Mouse (Mus musculus) myocyte (in vitro differentiated cells): ENCODE data around the gene Ccn6. TPM values are rescaled to one million over a fixed set of nuclear protein-coding genes. Genes with fewer than 3 reads are reported as not detected.
A peak's percentile ranks its signal among the peaks of the same experiment; 100 is the strongest.

Experiments used
- H3K27me3 ChIP-seq: one replicate; pipeline ENCODE4 v1.6.1; 2011; ENCODE audit not compliant: control insufficient read depth, insufficient read depth, insufficient read length
- H3K36me3 ChIP-seq: one replicate; pipeline ENCODE4 v1.6.1; 2011; ENCODE audit not compliant: control insufficient read depth, insufficient read depth
- H3K4me2 ChIP-seq: one replicate; pipeline ENCODE4 v1.6.1; 2011; ENCODE audit warnings: low read depth, control low read depth
- H3K4me3 ChIP-seq: one replicate; pipeline ENCODE4 v1.5.1; 2011; ENCODE audit warnings: mild to moderate bottlenecking, control low read depth, moderate library complexity
- H3K79me2 ChIP-seq: one replicate; pipeline ENCODE4 v1.6.1; 2011; ENCODE audit not compliant: control insufficient read depth, insufficient read depth
- H3ac ChIP-seq: one replicate; pipeline ENCODE4 v1.6.1; 2011; ENCODE audit not compliant: control insufficient read depth, insufficient read length
- CEBPB ChIP-seq: IDR thresholded peaks from 2 replicates; pipeline ENCODE4 v1.6.1; 2011; ENCODE audit warnings: mild to moderate bottlenecking, moderate library complexity; ENCODE audit not compliant: poor library complexity, insufficient read depth, severe bottlenecking
- E2F4 ChIP-seq: IDR thresholded peaks from one replicate; pipeline ENCODE4 v1.6.1; 2011; ENCODE audit warnings: mild to moderate bottlenecking, control low read depth, moderate library complexity; ENCODE audit not compliant: insufficient read depth
- MAX ChIP-seq: IDR thresholded peaks from one replicate; pipeline ENCODE4 v1.6.1; 2011; ENCODE audit warnings: low read depth, mild to moderate bottlenecking, control low read depth
- MYOD1 ChIP-seq, 3 experiments: IDR thresholded peaks; one replicate each; pipeline ENCODE4 v1.6.1; 2011; ENCODE audit warnings: control low read depth in 2 of 3, low read depth in 2 of 3, mild to moderate bottlenecking in 2 of 3, moderate library complexity in 1 of 3; ENCODE audit not compliant: insufficient read length in 2 of 3, control insufficient read depth in 1 of 3
- MYOG ChIP-seq, 3 experiments: IDR thresholded peaks; one replicate each; pipeline ENCODE4 v1.6.1; 2011; ENCODE audit warnings: control low read depth in 2 of 3, low read depth in 2 of 3, mild to moderate bottlenecking in 2 of 3; ENCODE audit not compliant: insufficient read length in 2 of 3, control insufficient read depth in 1 of 3, insufficient read depth in 1 of 3
- POLR2A ChIP-seq: IDR thresholded peaks from one replicate; pipeline ENCODE4 v1.6.1; 2011; ENCODE audit warnings: low read depth, mild to moderate bottlenecking, control low read depth, moderate library complexity; ENCODE audit not compliant: insufficient read length
- POLR2AphosphoS2 ChIP-seq: IDR thresholded peaks from one replicate; pipeline ENCODE4 v1.6.1; 2011; ENCODE audit warnings: low read depth, control low read depth; ENCODE audit not compliant: insufficient read length
- REST ChIP-seq: IDR thresholded peaks from one replicate; pipeline ENCODE4 v1.6.1; 2011; ENCODE audit warnings: mild to moderate bottlenecking, control low read depth, moderate library complexity; ENCODE audit not compliant: insufficient read depth, insufficient read length
- SRF ChIP-seq: IDR thresholded peaks from one replicate; pipeline ENCODE4 v1.6.1; 2011; ENCODE audit warnings: low read depth; ENCODE audit not compliant: control insufficient read depth, insufficient read length
- TCF12 ChIP-seq: IDR thresholded peaks from one replicate; pipeline ENCODE4 v1.6.1; 2011; ENCODE audit warnings: mild to moderate bottlenecking, control low read depth; ENCODE audit not compliant: poor library complexity, insufficient read depth, severe bottlenecking
- TCF3 ChIP-seq: IDR thresholded peaks from one replicate; pipeline ENCODE4 v1.6.1; 2011; ENCODE audit warnings: low read depth, control low read depth; ENCODE audit not compliant: insufficient read length
- USF1 ChIP-seq: IDR thresholded peaks from one replicate; pipeline ENCODE4 v1.6.1; 2011; ENCODE audit warnings: low read depth, mild to moderate bottlenecking, control low read depth, moderate library complexity
- polyA plus RNA-seq: library from polyadenylated mRNA; unstranded; fragments of >200 nt; fragmentation: generic; extraction: Trizol; gene quantifications from one replicate; pipeline ENCODE4 v1.2.1, GENCODE M21; 2012; ENCODE audit warnings: missing spikeins

Ccn6 gene
- polyA plus RNA-seq, result not detected

DNA sequence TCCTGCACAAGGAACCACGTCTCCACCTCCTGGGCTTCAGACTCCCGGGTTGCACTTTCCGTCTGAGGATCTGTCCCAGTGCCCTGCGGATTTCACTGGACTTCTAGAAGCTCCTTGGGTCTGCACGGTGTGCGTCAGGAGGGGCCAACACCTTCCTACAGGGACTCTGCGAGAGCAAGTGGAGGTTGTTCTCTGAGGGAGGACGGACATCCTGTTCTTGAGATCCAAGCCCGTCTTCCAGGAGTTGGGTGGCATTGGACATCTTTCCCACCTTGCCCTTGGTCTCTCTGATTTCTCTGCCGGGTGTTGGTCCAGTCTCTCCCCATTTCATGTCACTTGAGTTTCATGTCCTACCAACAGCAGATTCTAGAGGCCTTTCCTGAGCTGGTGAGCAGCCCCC lies at the start of gene Ccn6:
TSS of gene Ccn6 (minus strand) at position 101 of the 400 bp plus-strand sequence.
- H3K4me2 ChIP-seq, result peak within 1 kb of the TSS; percentile 12
- H3ac ChIP-seq, result no peak within 1 kb of the TSS
- no peaks in the 10 kb centered on the region for H3K79me2 ChIP-seq
- TF ChIP-seq USF1 (no peak), POLR2AphosphoS2 (no peak), E2F4 (no peak), MAX (no peak), POLR2A (no peak), TCF12 (no peak), MYOD1 (IDR thresholded peaks at IDR 0.05; ENCODE audit: control insufficient read depth in 1 of 3, insufficient read length in 2 of 3, low read depth in 2 of 3) (no peak), REST (no peak), SRF (no peak), CEBPB (no peak), MYOG (IDR thresholded peaks at IDR 0.05; ENCODE audit: control insufficient read depth in 1 of 3, insufficient read depth in 1 of 3, insufficient read length in 2 of 3, low read depth in 2 of 3) (no peak), TCF3 (no peak)
- no peak within 1 kb of the TSS for H3K4me3 ChIP-seq
- H3K27me3 ChIP-seq, result no peaks in the 10 kb centered on the region
- no peaks in the 10 kb centered on the region for H3K36me3 ChIP-seq

DNA sequence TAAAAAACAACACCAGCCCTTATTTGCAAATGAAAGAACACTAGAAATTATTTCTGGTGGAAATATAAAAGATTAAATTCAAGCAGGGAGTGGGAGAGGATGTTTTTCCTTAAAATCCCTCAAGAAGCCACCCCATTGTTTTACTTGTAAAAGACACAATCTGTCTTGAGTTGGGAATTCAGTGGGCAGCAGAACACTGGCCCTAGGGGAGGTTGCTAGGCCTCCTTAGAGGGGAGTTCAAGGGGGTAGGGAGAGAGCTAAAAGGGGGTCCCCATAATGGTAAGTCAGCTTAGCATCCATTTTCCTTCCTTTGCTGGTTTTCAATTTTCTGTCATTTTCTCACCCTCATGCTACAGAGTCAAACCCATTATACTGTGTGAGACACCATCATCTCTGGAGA lies 46.4 kb upstream of the Ccn6 start:
- H3K36me3 ChIP-seq, result no peaks in the 10 kb centered on the region
- H3K4me2 ChIP-seq, result no peak overlapping the region
- H3ac ChIP-seq, result no peak overlapping the region
- H3K79me2 ChIP-seq, result no peaks in the 10 kb centered on the region
- TF ChIP-seq MAX (no peak), USF1 (no peak), TCF12 (no peak), E2F4 (no peak), POLR2A (no peak), TCF3 (no peak)
- H3K27me3 ChIP-seq, result no peaks in the 10 kb centered on the region
- no peak overlapping the region for H3K4me3 ChIP-seq

DNA sequence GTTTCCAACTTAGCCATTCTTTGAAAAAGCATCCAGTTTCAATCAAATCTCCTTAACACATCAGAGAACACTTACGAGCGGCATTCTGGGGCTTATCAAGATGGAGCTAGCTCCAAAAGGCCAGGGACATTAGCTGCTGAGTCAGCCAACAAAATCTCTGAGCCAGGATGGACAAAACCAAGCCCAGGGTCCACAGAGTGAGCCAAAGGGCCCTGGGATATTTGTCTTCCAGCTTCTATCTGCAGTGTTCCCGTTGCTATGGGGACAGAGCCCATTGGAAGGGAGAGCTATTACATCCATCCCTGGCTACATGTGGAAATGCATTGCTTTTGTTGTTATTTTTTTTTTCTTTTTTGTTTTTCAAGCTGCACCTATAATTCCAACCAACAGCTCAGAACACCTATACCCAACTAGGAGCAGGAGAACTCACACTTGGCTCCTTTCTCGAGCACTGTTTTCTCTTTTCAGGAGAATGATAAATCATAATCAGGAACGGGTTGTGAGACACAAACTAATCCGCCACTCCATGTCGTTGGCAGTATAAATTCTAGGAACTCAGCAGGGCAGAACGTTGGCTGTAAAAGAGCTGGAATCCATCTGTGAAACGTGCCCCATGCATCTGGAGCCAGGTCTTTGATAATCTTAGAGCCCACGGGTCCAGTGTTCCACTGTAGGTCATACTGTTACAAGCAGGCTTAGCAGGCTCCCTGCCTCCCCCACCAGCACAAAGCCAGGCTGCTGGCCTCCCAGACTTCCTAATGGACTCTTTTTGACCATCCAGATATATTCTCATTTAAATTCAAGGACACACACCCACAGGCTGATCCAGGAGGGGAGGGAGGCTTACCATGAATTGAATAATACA lies 45.8 kb upstream of the Ccn6 start:
- Histone ChIP-seq H3K27me3 (no peaks in the 10 kb centered on the region), H3K4me2 (no peak overlapping the region), H3ac (no peak overlapping the region), H3K4me3 (no peak overlapping the region), H3K79me2 (no peaks in the 10 kb centered on the region), H3K36me3 (no peaks in the 10 kb centered on the region)
- TF ChIP-seq TCF12, result no peak
- TF ChIP-seq POLR2A, result no peak
- no peak for TF ChIP-seq POLR2AphosphoS2
- no peak for TF ChIP-seq REST
- no peak for TF ChIP-seq CEBPB
- TF ChIP-seq MAX, result no peak
- no peak for TF ChIP-seq E2F4
- TF ChIP-seq MYOD1 (IDR thresholded peaks at IDR 0.05; ENCODE audit: control insufficient read depth in 1 of 3, insufficient read length in 2 of 3, low read depth in 2 of 3), result no peak
- no peak for TF ChIP-seq USF1
- no peak for TF ChIP-seq SRF
- TF ChIP-seq TCF3, result no peak
- no peak for TF ChIP-seq MYOG (IDR thresholded peaks at IDR 0.05; ENCODE audit: control insufficient read depth in 1 of 3, insufficient read depth in 1 of 3, insufficient read length in 2 of 3, low read depth in 2 of 3)

DNA sequence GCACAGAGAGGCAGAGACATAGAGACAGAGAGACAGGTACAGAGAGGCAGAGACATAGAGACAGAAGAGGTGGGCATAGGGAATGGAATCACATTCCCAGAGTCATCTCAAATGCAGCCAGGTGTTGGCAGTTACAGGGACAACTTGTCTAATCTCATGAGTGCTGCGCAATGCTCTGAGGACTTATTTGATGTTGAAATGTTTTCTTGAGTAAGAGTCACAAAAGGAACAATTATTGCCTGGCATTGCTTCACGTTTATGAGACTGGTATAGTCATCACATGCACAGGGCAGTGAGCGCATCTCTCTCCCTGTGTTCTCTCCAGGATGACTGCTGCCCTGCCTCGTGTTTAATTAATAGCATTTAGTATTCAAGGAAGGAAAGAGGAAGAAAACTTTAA lies 45.1 kb upstream of the Ccn6 start:
- no peaks in the 10 kb centered on the region for H3K36me3 ChIP-seq
- no peak overlapping the region for H3K4me3 ChIP-seq
- no peaks in the 10 kb centered on the region for H3K79me2 ChIP-seq
- no peaks in the 10 kb centered on the region for H3K27me3 ChIP-seq
- H3K4me2 ChIP-seq, result no peak overlapping the region
- no peak overlapping the region for H3ac ChIP-seq
- TF ChIP-seq POLR2A (no peak), SRF (no peak), MYOD1 (IDR thresholded peaks at IDR 0.05; ENCODE audit: control insufficient read depth in 1 of 3, insufficient read length in 2 of 3, low read depth in 2 of 3) (no peak), MAX (no peak), TCF3 (no peak), USF1 (no peak), E2F4 (no peak), REST (no peak), POLR2AphosphoS2 (no peak), CEBPB (no peak), MYOG (IDR thresholded peaks at IDR 0.05; ENCODE audit: control insufficient read depth in 1 of 3, insufficient read depth in 1 of 3, insufficient read length in 2 of 3, low read depth in 2 of 3) (no peak), TCF12 (no peak)

DNA sequence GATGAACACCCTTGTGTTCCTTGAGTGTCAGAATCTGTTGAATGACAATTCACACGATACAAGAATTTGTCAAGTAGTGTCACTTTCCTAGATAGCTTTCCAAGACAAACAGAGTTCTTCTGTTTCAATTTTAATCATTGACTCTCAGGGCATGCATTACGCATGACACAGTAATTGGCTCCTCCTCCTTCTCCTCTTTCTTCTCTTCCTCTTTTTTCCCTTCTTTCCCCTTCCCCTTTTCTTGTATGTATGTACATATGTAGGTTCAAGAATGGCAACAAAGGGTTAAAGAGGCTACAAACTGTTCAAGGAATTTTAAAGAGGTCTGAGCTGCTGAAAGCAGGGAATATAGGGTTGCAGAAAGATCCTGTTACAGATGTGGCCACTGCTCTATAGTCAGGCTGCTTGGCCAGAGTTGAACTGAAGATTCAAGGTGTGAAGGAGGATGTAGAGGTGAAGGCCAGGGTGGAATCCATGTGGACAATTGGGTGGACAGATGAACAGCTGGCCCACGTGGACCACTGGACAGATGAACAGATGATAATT lies 43.8 kb upstream of the Ccn6 start:
- no peaks in the 10 kb centered on the region for H3K79me2 ChIP-seq
- H3K4me2 ChIP-seq, result no peak overlapping the region
- H3K27me3 ChIP-seq, result no peaks in the 10 kb centered on the region
- H3ac ChIP-seq, result no peak overlapping the region
- TF ChIP-seq USF1 (no peak), CEBPB (no peak), MAX (no peak), MYOG (IDR thresholded peaks at IDR 0.05; ENCODE audit: control insufficient read depth in 1 of 3, insufficient read depth in 1 of 3, insufficient read length in 2 of 3, low read depth in 2 of 3) (no peak), SRF (no peak), TCF3 (no peak), TCF12 (no peak)
- H3K36me3 ChIP-seq, result no peaks in the 10 kb centered on the region
- no peak overlapping the region for H3K4me3 ChIP-seq
